Mouse (Mus musculus): ENCODE results near the gene Gm15093. TPM values are rescaled to one million over a fixed set of nuclear protein-coding genes. Genes with fewer than 3 reads are reported as not detected.
"Not testable (repeated sequence)": the region's sequence is repeated elsewhere in the genome, so short reads cannot be mapped to it uniquely, and the experiment has no call there.

The Gm15093 gene
- total RNA-seq (2021): not detected
- long read RNA-seq, experiment 1: 0 reads
- long read RNA-seq, experiment 2: 0 reads

DNA sequence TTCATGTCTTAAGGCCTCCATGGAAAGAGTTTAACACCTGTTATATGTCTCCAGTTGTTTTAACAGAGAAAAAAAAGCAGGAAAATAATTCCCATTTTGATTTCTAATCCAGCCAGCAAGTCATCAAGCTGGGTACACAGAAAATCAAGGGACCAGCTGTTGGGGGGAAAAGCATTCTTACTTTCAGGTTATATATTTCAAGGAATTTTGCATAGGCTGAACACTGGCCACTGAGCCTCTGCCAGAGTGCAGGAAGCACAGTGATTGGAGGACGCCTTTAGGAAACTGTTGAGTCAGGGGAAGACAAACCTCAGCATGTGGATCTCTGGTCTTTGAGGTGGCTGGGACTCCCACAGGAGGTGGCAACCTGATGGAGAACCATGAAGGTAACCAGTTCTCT lies at the start of gene Gm15093:
TSS of gene Gm15093 (plus strand) at position 301 of the 400 bp plus-strand sequence.
- not testable (repeated sequence) for DNase-seq

Other genes starting within 250 kb of the Gm15093 start
- gene Ott, start 198.1 kb upstream of the Gm15093 start, total RNA-seq (2021): not detected
- gene Gm15085, start 175.2 kb downstream of the Gm15093 start, total RNA-seq (2021): not detected

All from gastrocnemius, postnatal 25 days (tissue).